Mouse (Mus musculus) small intestine, adult 2 months (tissue): ENCODE measurements around the gene Tyw1. TPM values are rescaled to one million over a fixed set of nuclear protein-coding genes. Genes with fewer than 3 reads are reported as not detected.

Experiments
- H3K27ac ChIP-seq: fragments of 200-500 bp; 2 replicates; pipeline ENCODE4 v1.5.1; 2012; ENCODE audit warnings: low read depth, low read length, control low read depth, inconsistent platforms; ENCODE audit not compliant: insufficient read depth
- H3K27me3 ChIP-seq: fragments of 200-500 bp; 2 replicates; pipeline ENCODE4 v1.6.1; 2012; ENCODE audit warnings: mild to moderate bottlenecking, moderate library complexity, low read length, inconsistent platforms; ENCODE audit not compliant: control insufficient read depth, insufficient read depth
- H3K36me3 ChIP-seq: fragments of 200-500 bp; 2 replicates; pipeline ENCODE4 v1.6.1; 2012; ENCODE audit warnings: mild to moderate bottlenecking, low read length, control low read depth, inconsistent platforms; ENCODE audit not compliant: control insufficient read depth, insufficient read depth
- H3K4me1 ChIP-seq: fragments of 200-500 bp; 2 replicates; pipeline ENCODE4 v1.6.1; 2012; ENCODE audit warnings: low read length, inconsistent platforms, mixed read lengths; ENCODE audit not compliant: control insufficient read depth, insufficient read depth, insufficient read length
- H3K4me3 ChIP-seq: fragments of 200-500 bp; 2 replicates; pipeline ENCODE4 v1.5.1; 2012; ENCODE audit warnings: low read depth, mild to moderate bottlenecking, control low read depth, inconsistent platforms, low read length, moderate library complexity
- CTCF ChIP-seq: fragments of 200-500 bp; IDR thresholded peaks from 2 replicates; pipeline ENCODE4 v1.5.1; 2012; ENCODE audit warnings: low read depth, mild to moderate bottlenecking, control low read depth, inconsistent platforms, low read length, moderate library complexity, mixed read lengths; ENCODE audit not compliant: insufficient replicate concordance, insufficient read length; ENCODE audit errors: extremely low read depth
- POLR2A ChIP-seq: fragments of 200-500 bp; IDR thresholded peaks from 2 replicates; pipeline ENCODE4 v1.6.1; 2012; ENCODE audit warnings: low read depth, mild to moderate bottlenecking, control low read depth, inconsistent platforms, low read length, moderate library complexity
- WGBS: fragments of 180-500 bp; shearing (Covaris S2); methylation state at CpG from one replicate; pipeline ENCODE4 v1.1.7; 2018; 5-methylcytosine and 5-hydroxymethylcytosine counted together
- polyA plus RNA-seq: library from polyadenylated mRNA; depleted of rRNA; stranded (reverse); fragments of >200 nt; gene quantifications from 2 replicates; pipeline ENCODE4 v1.2.3, GENCODE M21; 2012; rRNA removed

The Tyw1 gene
- 5.7 and 5.8 TPM in 2 replicates for polyA plus RNA-seq

DNA sequence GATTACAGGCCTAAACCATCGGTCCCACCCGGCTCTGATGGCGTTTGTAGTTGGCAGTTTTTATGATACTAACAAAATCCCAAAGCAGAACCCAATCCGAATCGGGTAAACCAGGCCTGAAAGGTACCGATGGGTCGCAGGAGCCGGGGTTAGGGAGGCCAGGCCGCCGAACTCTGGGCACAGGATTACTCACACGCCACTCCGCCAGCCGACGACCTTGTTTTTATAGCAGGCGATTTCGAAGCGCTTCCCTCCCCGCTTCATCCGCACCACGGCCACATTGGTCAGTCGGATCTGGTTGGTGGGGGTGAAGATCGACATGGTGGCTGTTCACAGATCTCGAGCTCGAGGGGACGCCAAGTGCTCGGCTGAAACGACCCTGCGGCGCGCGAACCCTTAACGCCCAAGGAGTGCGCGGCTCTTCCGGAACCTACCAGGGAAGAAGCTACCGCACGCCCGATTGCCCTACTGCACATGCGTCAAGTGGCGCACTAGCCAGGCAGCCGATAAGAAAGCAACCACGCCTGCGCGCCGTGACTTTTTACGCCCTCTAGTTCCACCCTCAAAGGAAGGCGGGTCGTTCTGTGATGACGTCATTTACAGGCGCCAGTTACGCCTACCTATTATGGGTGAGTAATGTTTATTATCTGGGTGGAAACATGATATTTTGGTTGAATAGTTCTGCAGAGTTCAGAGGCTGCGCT lies at the start of gene Tyw1, which contains the start of gene Sbds:
Tyw1 (plus strand) TSS at position 603 of the 704 bp plus-strand sequence.
Sbds (minus strand) TSS at position 514 of the 704 bp plus-strand sequence.
- Histone ChIP-seq H3K4me3 (peak within 1 kb of the TSS; percentile 93), H3K4me1 (peaks cover 2% of the 10 kb centered on the region; the same call in 1 of the 2 replicates), H3K36me3 (peaks cover 31% of the 10 kb centered on the region), H3K27ac (peak within 1 kb of the TSS; percentile 91), H3K27me3 (no peaks in the 10 kb centered on the region)
- WGBS: under 1% methylated on average over 52 of the region's 52 CpGs
- TF ChIP-seq CTCF: no peak
- peak; percentile 94 for TF ChIP-seq POLR2A

- no peaks in the 10 kb centered on the region for H3K27me3 ChIP-seq
- H3K4me1 ChIP-seq: peaks cover 11% of the 10 kb centered on the region; the same call in 1 of the 2 replicates
- no peak overlapping the region for H3K27ac ChIP-seq
- no peak overlapping the region for H3K4me3 ChIP-seq
- TF ChIP-seq CTCF (no peak), POLR2A (no peak)
- H3K36me3 ChIP-seq: peaks cover 44% of the 10 kb centered on the region
- whole genome bisulfite sequencing: 92% methylated on average over 4 of the region's 4 CpGs
These were observed 48.1 kb upstream of the Tyw1 start for GRCm38 (mm10) chr5:130207299-130207698.

GRCm38 (mm10) chr5:130212956-130213355 lies 42.5 kb upstream of the Tyw1 start:
- no peak overlapping the region for H3K27ac ChIP-seq
- 91% methylated on average over 11 of the region's 11 CpGs for WGBS
- TF ChIP-seq CTCF: no peak
- TF ChIP-seq POLR2A: no peak
- no peak overlapping the region for H3K4me3 ChIP-seq
- peaks cover 46% of the 10 kb centered on the region for H3K36me3 ChIP-seq
- no peaks in the 10 kb centered on the region for H3K4me1 ChIP-seq
- H3K27me3 ChIP-seq: no peaks in the 10 kb centered on the region

GRCm38 (mm10) chr5:130216781-130217180 lies 38.6 kb upstream of the Tyw1 start, which contains the start of gene Tmem248:
TSS of gene Tmem248 (plus strand) at chr5:130217081.
- Histone ChIP-seq H3K27me3 (no peaks in the 10 kb centered on the region), H3K4me1 (peaks cover 5% of the 10 kb centered on the region; the same call in 1 of the 2 replicates), H3K4me3 (no peak within 1 kb of the TSS), H3K27ac (no peak within 1 kb of the TSS), H3K36me3 (peaks cover 16% of the 10 kb centered on the region)
- TF ChIP-seq POLR2A: no peak
- TF ChIP-seq CTCF: no peak
- WGBS: 78% methylated on average over 7 of the region's 7 CpGs

- TF ChIP-seq CTCF: no peak
- 64% methylated on average over 4 of the region's 4 CpGs for WGBS
- no peak overlapping the region for H3K27ac ChIP-seq
- H3K27me3 ChIP-seq: no peaks in the 10 kb centered on the region
- peaks cover 12% of the 10 kb centered on the region for H3K36me3 ChIP-seq
- H3K4me3 ChIP-seq: no peak overlapping the region
- peaks cover 5% of the 10 kb centered on the region; the same call in 1 of the 2 replicates for H3K4me1 ChIP-seq
These were observed 38.0 kb upstream of the Tyw1 start for GRCm38 (mm10) chr5:130217406-130217805.

- H3K4me1 ChIP-seq: peaks cover 10% of the 10 kb centered on the region; the same call in 1 of the 2 replicates
- WGBS: 66% methylated on average over 5 of the region's 5 CpGs
- no peak for TF ChIP-seq CTCF
- TF ChIP-seq POLR2A: no peak
- H3K4me3 ChIP-seq: no peak overlapping the region
- no peak overlapping the region for H3K27ac ChIP-seq
- no peaks in the 10 kb centered on the region for H3K27me3 ChIP-seq
- H3K36me3 ChIP-seq: peaks cover 6% of the 10 kb centered on the region
These were observed 37.1 kb upstream of the Tyw1 start for GRCm38 (mm10) chr5:130218336-130218735.

GRCm38 (mm10) chr5:130221316-130221715 lies 34.1 kb upstream of the Tyw1 start:
- Histone ChIP-seq H3K36me3 (no peaks in the 10 kb centered on the region), H3K4me1 (peaks cover 15% of the 10 kb centered on the region; the same call in 1 of the 2 replicates), H3K27ac (0 out of 2 replicates have a peak overlapping the region, but pooled peaks have one; percentile 68), H3K27me3 (no peaks in the 10 kb centered on the region), H3K4me3 (no peak overlapping the region)
- 36% methylated on average over 2 of the region's 2 CpGs for WGBS
- TF ChIP-seq CTCF: no peak
- TF ChIP-seq POLR2A: no peak
